Mouse (Mus musculus): ENCODE data around the gene Eps8. TPM values are rescaled to one million over a fixed set of nuclear protein-coding genes. Genes with fewer than 3 reads are reported as not detected.
A peak's percentile ranks its signal among the peaks of the same experiment; 100 is the strongest.

Eps8 gene
- polyA plus RNA-seq, 1 experiment from 2014 or later, result 45.1 TPM

GRCm38 (mm10) chr6:137503009-137503408 lies 151.7 kb downstream of the Eps8 start:
- Histone ChIP-seq H3K4me3 (replicated peaks; ENCODE audit: low read depth, low read length) (no peak overlapping the region), H3K9ac (ENCODE audit: low read depth, low read length) (no peak overlapping the region), H3K36me3 (ENCODE audit: insufficient read depth, low read length) (no peaks in the 10 kb centered on the region), H3K27ac (no peak overlapping the region), H3K27me3 (ENCODE audit: insufficient read depth, low read length) (no peaks in the 10 kb centered on the region), H3K4me2 (ENCODE audit: low read length) (no peak overlapping the region), H3K4me1 (replicated peaks; ENCODE audit: insufficient read depth, low read length) (no peaks in the 10 kb centered on the region), H3K9me3 (replicated peaks; ENCODE audit: low read length) (no peaks in the 10 kb centered on the region)
- no peak for TF ChIP-seq CTCF (IDR thresholded peaks at IDR 0.05; ENCODE audit: low read depth)
- DNase-seq (ENCODE audit: low spot score), result no peak
- ATAC-seq (replicated peaks; ENCODE audit: low FRiP score, low read depth), result no peak
- 82% methylated on average over 7 of the region's 7 CpGs for WGBS

GRCm38 (mm10) chr6:137498781-137499180 lies 155.9 kb downstream of the Eps8 start:
- Histone ChIP-seq H3K36me3 (ENCODE audit: insufficient read depth, low read length) (no peaks in the 10 kb centered on the region), H3K4me1 (replicated peaks; ENCODE audit: insufficient read depth, low read length) (no peaks in the 10 kb centered on the region), H3K9ac (ENCODE audit: low read depth, low read length) (no peak overlapping the region), H3K4me2 (ENCODE audit: low read length) (no peak overlapping the region), H3K4me3 (replicated peaks; ENCODE audit: low read depth, low read length) (no peak overlapping the region), H3K9me3 (replicated peaks; ENCODE audit: low read length) (no peaks in the 10 kb centered on the region), H3K27ac (no peak overlapping the region), H3K27me3 (ENCODE audit: insufficient read depth, low read length) (no peaks in the 10 kb centered on the region)
- WGBS, result 68% methylated on average over 6 of the region's 6 CpGs
- ATAC-seq (replicated peaks; ENCODE audit: low FRiP score, low read depth) (no peak), DNase-seq (ENCODE audit: low spot score) (no peak)
- TF ChIP-seq CTCF (IDR thresholded peaks at IDR 0.05; ENCODE audit: low read depth), result no peak

- Histone ChIP-seq H3K9ac (ENCODE audit: low read depth, low read length) (no peak overlapping the region), H3K27me3 (ENCODE audit: insufficient read depth, low read length) (no peaks in the 10 kb centered on the region), H3K4me3 (replicated peaks; ENCODE audit: low read depth, low read length) (no peak overlapping the region), H3K4me1 (replicated peaks; ENCODE audit: insufficient read depth, low read length) (no peaks in the 10 kb centered on the region), H3K4me2 (ENCODE audit: low read length) (no peak overlapping the region), H3K9me3 (replicated peaks; ENCODE audit: low read length) (no peaks in the 10 kb centered on the region), H3K36me3 (ENCODE audit: insufficient read depth, low read length) (no peaks in the 10 kb centered on the region), H3K27ac (no peak overlapping the region)
- 91% methylated on average over 8 of the region's 8 CpGs for WGBS
- no peak for ATAC-seq (replicated peaks; ENCODE audit: low FRiP score, low read depth)
- DNase-seq (ENCODE audit: low spot score), result no peak
- no peak for TF ChIP-seq CTCF (IDR thresholded peaks at IDR 0.05; ENCODE audit: low read depth)
These were observed 157.4 kb downstream of the Eps8 start for GRCm38 (mm10) chr6:137497208-137497835.

- DNase-seq (ENCODE audit: low spot score) (no peak), ATAC-seq (replicated peaks; ENCODE audit: low FRiP score, low read depth) (0 out of 2 replicates have a peak, but pooled peaks have one; percentile 43)
- Histone ChIP-seq H3K27me3 (ENCODE audit: insufficient read depth, low read length) (no peaks in the 10 kb centered on the region), H3K9ac (ENCODE audit: low read depth, low read length) (no peak overlapping the region), H3K27ac (no peak overlapping the region), H3K9me3 (replicated peaks; ENCODE audit: low read length) (no peaks in the 10 kb centered on the region), H3K4me1 (replicated peaks; ENCODE audit: insufficient read depth, low read length) (no peaks in the 10 kb centered on the region), H3K36me3 (ENCODE audit: insufficient read depth, low read length) (no peaks in the 10 kb centered on the region), H3K4me3 (replicated peaks; ENCODE audit: low read depth, low read length) (no peak overlapping the region), H3K4me2 (ENCODE audit: low read length) (no peak overlapping the region)
- 93% methylated on average over 2 of the region's 2 CpGs for WGBS
- TF ChIP-seq CTCF (IDR thresholded peaks at IDR 0.05; ENCODE audit: low read depth), result no peak
These were observed 158.1 kb downstream of the Eps8 start for GRCm38 (mm10) chr6:137496562-137496961.

GRCm38 (mm10) chr6:137495233-137495632 lies 159.4 kb downstream of the Eps8 start:
- 77% methylated on average over 6 of the region's 6 CpGs for WGBS
- Histone ChIP-seq H3K4me3 (replicated peaks; ENCODE audit: low read depth, low read length) (no peak overlapping the region), H3K36me3 (ENCODE audit: insufficient read depth, low read length) (no peaks in the 10 kb centered on the region), H3K9me3 (replicated peaks; ENCODE audit: low read length) (no peaks in the 10 kb centered on the region), H3K27ac (no peak overlapping the region), H3K27me3 (ENCODE audit: insufficient read depth, low read length) (no peaks in the 10 kb centered on the region), H3K4me1 (replicated peaks; ENCODE audit: insufficient read depth, low read length) (no peaks in the 10 kb centered on the region), H3K4me2 (ENCODE audit: low read length) (no peak overlapping the region), H3K9ac (ENCODE audit: low read depth, low read length) (no peak overlapping the region)
- DNase-seq (ENCODE audit: low spot score) (no peak), ATAC-seq (replicated peaks; ENCODE audit: low FRiP score, low read depth) (no peak)
- TF ChIP-seq CTCF (IDR thresholded peaks at IDR 0.05; ENCODE audit: low read depth), result no peak

GRCm38 (mm10) chr6:137494801-137495200 lies 159.9 kb downstream of the Eps8 start:
- 79% methylated on average over 1 of the region's 1 CpGs for WGBS
- Histone ChIP-seq H3K27ac (no peak overlapping the region), H3K4me3 (replicated peaks; ENCODE audit: low read depth, low read length) (no peak overlapping the region), H3K27me3 (ENCODE audit: insufficient read depth, low read length) (no peaks in the 10 kb centered on the region), H3K9ac (ENCODE audit: low read depth, low read length) (no peak overlapping the region), H3K4me1 (replicated peaks; ENCODE audit: insufficient read depth, low read length) (no peaks in the 10 kb centered on the region), H3K4me2 (ENCODE audit: low read length) (no peak overlapping the region), H3K9me3 (replicated peaks; ENCODE audit: low read length) (no peaks in the 10 kb centered on the region), H3K36me3 (ENCODE audit: insufficient read depth, low read length) (no peaks in the 10 kb centered on the region)
- ATAC-seq (replicated peaks; ENCODE audit: low FRiP score, low read depth), result no peak
- TF ChIP-seq CTCF (IDR thresholded peaks at IDR 0.05; ENCODE audit: low read depth), result no peak
- no peak for DNase-seq (ENCODE audit: low spot score)

- no peaks in the 10 kb centered on the region for H3K9me3 ChIP-seq (replicated peaks; ENCODE audit: low read length)
- ATAC-seq (replicated peaks; ENCODE audit: low FRiP score, low read depth) (no peak), DNase-seq (ENCODE audit: low spot score) (no peak)
- H3K4me2 ChIP-seq (ENCODE audit: low read length), result no peak overlapping the region
- TF ChIP-seq CTCF (IDR thresholded peaks at IDR 0.05; ENCODE audit: low read depth), result no peak
- no peaks in the 10 kb centered on the region for H3K4me1 ChIP-seq (replicated peaks; ENCODE audit: insufficient read depth, low read length)
- H3K36me3 ChIP-seq (ENCODE audit: insufficient read depth, low read length), result no peaks in the 10 kb centered on the region
- no peak overlapping the region for H3K9ac ChIP-seq (ENCODE audit: low read depth, low read length)
- no peak overlapping the region for H3K4me3 ChIP-seq (replicated peaks; ENCODE audit: low read depth, low read length)
- no peaks in the 10 kb centered on the region for H3K27me3 ChIP-seq (ENCODE audit: insufficient read depth, low read length)
- H3K27ac ChIP-seq, result no peak overlapping the region
These were observed 160.6 kb downstream of the Eps8 start for GRCm38 (mm10) chr6:137494136-137494475.
